Mouse (Mus musculus) brain, adult 2 months (tissue): ENCODE results near the gene Slc45a1.
A peak's percentile ranks its signal among the peaks of the same experiment; 100 is the strongest.

Experiments used
- DNase-seq: peaks from one replicate; pipeline ENCODE4 v3.0.0; 2011; ENCODE audit warnings: low read depth, low spot score

Gene Slc45a1

DNA sequence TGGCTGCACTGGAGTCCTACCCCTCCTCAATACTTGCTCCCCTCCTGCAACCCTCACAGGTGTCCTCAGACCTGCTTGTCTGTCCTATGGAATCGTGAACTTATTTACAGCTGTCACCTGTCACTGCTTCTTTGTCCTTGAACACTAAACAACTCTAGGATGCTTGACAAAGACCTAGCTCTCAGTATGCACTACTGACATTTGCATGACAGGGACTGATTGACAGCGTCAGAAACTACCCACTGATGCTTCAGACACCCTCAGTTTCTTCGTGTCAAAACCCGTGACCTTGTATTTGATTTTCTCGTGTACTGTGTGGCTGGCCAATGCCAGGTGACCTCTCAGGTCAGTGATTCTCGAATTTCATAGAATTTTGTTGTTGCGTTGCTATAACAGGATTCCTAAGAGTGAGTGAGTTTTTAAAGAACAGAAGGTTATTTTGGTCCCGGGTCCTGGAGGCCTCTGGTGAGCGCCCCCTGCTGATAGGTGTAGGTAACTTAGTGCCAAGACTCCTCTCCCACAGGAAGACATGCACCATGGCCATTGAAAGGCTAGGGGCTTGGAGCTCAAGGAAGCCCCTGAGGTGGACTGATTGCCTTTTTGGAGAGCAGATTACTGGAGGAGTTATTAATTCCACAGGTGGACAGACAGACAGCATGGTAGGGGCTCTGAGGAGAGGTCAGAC is 8.1 kb upstream of the Slc45a1 start:
- DNase-seq = no peak

DNA sequence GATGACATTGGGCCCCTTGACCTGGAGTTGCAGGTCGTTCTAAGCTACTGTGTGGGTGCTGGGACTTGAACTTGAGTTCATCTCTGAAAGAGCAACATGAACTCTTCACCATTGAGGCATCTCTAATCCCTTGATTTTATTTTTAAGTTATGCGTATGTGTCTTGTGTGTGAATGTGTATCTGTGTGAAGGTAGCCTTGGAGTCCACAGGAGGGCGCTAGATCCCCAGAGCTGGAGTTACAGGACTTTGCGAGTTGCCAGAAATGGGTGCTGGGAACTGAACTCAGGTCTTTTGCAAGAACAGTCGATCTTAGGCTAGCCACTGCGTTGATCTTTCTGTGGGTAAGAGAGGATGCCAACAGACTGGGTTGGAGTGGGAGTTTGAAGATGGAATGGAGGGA is 4.5 kb upstream of the Slc45a1 start:
- DNase-seq = peak; percentile 37

DNA sequence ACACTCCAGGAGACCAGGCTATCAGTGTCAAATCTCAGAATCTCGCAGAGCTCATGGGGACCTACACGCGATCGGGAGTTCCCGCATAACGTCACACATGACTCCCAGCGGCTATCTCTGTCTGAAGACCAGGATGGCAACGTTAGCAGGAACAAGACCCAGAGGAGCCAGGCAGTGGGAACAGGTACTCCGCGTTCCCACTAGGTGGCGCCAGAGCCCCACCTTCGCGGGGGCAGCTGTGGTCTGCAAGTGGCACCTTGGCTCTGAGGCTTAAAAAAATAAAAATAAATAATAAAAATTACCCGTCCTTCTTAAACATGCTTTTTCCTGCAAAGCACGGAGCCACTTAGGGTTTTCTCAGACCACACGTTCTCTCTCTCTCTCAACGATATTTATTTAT is 4.0 kb upstream of the Slc45a1 start:
- DNase-seq = peak; percentile 90

DNA sequence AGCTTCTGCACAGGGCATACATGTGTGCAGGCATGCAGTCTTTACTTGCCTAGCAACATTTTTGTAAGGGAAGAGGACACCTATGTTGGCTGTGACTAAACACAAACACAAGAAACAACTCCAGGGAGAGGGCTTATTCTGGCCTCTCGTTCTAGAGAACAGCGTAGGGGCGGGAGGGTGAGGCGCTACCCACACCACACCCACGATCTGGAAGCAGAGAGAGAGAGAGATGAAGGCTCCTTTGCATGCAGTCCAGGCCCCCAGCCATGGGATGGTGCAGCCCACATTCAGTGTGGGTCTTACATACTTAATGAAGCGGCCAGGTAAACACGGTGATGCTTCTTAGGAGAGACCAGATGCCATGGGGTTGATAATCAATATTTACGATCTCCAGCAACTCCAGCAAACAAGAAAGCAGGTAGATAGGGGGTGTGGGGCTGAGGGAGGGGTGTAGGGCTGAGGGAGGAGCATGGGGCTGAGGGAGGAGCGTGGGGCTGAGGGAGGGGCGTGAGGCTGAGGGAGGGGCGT is 1.2 kb upstream of the Slc45a1 start:
- no peak for DNase-seq

DNA sequence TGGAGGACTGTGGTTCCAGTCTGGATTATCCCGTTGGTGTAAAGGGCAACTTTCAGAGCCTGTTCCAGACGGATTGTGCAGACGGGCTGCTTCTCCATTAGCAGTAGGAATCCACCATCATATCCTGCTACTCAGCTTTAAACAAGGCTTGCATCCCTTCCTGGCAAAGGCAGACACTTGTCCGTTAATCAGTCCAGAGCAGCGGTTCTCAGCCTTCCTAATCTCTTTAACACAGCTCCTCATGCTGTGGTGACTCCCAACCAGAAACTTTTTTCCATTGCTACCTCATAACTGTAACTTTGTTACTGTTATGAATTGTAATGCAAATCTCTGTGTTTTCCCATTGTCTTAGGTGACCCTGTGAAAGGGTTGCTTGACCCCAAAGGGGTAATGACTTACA is 2.6 kb downstream of the Slc45a1 start:
- no peak for DNase-seq

DNA sequence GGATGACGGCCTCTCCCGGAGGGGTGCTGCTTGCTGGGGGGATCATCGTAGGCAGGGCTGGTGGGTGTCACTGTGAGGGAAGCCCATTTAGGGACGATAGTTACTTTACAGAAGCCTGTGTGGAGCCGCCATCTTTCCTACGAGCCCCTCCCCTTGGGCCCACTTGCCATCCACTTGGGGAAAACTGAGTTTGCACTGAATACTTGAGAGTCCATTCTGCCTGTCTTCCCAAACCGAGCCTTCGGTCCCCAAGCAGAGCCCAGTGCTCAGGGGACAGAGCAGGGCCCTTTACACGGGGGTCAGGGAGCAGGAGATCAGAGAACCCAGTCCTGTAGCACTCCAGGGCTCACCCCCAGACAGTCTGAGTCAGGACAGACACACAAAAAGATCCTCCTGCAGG is 7.7 kb downstream of the Slc45a1 start:
- DNase-seq = no peak

DNA sequence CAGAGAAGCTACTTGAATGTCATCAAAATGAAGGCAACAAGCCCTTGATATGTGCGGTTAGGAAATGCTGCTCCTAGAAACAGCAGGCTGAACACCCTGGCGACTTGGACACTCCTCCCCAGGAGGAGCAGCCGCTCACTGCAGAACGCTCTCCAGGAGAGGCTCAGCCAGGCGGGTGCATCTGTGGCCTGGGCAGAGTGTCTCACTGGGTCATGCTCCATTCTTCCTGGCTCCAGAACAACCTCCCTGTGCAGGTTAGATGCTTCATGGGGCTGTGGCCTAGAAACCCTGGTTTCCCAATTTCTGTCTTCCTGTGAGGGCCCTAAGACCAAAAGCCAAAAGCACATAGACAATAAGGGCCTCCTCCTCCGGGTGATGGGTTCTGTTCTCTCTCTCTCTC is 15.3 kb downstream of the Slc45a1 start:
- no peak for DNase-seq

DNA sequence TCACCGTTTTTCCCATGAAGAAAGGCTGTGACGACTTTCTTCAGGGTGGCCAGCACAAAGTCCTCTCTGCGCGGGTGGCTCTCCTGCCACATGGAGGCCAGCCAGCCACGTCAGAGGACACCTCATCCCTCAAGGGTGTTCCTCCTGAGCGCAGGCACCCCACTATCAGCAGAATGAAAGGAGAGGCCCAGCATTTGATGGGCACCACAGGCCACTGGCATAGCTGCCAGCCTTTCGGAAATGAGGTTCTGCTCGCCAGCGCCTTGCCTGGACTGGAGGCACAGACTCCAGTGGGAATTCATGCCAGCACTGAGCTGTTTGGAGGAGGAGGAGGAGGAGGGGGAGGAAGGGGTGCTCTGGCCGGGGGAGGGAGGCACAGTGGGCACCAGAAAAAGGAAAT is 16.4 kb downstream of the Slc45a1 start:
- peak; percentile 85 for DNase-seq

DNA sequence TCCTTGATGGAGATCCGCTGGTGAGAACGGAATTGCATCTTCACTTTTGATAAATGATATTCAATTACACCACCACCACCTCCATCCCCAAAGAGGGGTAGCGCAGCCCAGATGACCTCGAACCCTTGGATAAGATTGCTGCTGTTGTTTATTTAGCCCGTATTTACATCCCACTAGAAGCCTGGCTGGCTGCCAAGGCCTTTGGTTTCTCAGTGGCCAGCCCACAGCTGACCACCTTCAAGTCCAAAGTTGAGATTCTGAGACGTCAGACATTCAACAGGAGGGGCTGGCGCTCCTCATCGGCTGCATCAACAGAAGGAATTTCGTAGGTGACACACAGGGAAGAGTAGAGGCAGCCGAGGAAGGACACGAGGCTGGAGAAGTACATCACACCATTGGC is 22.7 kb downstream of the Slc45a1 start:
- DNase-seq = no peak

DNA sequence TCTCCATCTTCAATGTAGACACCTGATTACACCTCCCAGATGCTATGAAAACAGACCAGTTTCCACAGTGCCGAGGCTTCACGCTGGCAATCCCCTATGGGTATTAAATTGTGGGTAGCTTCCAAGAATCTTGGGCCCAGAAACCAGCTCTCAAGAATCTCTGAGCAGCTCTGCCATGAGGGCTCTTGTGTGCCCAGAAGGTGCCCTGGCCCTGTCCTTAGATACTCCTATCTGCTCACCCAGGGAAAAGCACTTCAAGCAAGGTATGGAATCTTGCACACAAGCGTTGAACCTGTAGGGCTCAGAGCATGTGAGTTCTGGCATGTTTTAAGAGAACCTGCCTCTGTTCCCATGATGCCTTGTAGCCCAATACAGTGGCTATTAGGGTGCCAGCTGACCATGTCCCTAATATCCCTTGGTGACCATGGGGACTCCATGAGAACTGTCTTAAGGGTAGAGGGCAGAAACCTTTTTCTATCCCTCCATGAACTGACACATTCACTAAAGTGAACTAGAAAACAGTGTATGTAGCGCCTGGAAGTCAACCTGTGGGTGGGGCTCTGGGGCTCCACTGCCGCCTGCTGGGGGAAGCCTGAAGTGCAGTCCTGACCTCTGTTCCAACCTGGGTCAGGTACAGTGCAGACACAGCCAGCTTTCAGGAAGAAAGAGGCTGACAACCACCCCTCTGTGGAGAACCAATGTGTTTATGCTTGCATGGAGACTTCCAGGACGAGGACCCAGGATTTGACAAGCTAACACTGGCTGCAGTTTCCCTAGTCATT is 25.8 kb downstream of the Slc45a1 start:
- peak; percentile 57 for DNase-seq

DNA sequence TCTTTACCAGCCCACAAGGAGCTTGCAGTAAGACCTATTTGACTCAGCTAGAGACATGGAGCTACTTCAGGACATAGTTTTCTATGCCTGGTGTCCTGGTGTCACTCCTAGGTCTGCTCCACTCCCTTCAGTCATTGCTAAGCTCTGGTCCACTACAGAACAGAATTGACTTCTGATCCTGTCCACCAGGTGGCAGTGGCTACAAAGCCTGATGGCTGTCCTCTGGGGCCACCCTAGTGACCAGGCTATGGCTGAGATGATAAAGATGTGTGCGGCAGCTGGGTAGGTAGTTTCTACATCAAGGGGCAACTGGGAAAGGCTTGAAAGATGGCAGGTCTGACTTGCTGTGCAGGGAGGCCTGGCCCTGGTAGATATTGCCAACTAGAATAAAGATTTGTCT is 26.5 kb downstream of the Slc45a1 start:
- DNase-seq = peak; percentile 80

DNA sequence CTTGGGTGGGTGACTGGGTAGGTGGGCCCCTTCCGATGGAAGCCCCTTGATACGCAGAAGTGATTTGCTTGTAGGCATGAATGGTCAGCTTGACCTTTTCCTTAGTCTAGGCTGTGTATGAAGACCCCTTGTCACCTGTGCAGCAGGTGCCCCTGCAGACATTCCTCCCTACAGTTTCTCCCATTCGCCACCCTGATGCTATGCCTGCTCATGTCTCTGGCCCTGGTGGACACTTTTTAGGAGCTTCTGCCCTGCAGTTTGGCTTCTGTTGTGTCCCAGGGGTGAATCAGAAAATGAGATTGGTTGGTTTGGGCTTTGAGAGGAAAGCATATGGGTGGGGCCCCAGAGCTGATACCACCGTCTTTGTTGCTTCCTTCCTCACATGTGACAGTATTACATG is 27.0 kb downstream of the Slc45a1 start:
- DNase-seq = no peak

DNA sequence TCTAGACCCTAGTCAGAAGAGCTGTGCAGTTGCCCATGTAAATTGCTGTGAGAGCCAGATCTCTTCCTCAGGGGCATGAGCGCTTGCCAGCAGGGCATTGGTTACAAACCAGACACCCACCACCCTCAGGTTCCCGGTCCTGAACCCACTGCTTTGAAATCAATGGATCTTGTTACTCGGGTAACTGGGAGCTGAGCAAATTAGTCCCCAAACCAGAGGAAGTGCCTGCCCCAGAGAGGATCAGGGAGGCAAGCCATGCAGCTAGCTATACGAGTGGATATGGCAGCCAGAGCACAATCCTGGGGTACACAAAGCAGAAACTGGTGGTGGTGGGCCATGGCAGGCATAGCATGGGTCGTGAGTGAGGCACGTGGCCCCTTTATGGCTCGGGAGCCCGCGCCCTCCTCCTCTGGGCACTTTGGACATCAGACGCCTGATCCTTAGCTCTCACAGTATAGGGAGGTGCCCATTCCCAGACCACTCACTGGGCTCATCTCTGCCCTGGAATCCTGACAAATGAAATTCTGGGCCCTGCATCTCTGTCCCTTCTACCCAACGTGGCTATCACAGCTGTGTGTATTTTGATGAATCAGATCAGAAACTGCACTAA is 27.7 kb downstream of the Slc45a1 start:
- no peak for DNase-seq

DNA sequence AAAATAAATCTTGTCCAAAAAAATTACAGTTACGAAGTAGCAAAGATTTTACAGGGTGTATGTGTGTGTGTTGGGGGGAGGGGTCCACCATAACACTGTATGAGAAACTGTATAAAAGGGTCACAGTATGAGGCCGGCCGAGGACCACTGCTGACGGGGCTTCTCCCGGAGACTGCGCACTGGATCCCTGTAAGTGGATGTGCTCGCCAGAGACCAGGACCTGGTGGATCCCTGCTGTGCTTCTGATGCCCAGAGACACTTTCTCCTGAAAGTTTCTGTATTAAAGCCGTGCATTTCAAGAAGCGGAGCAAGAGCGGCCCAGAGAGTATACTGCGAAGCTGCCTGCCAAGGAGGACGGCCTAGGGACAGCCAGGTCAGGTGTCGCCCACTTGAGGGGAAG is 29.3 kb downstream of the Slc45a1 start:
- no peak for DNase-seq

DNA sequence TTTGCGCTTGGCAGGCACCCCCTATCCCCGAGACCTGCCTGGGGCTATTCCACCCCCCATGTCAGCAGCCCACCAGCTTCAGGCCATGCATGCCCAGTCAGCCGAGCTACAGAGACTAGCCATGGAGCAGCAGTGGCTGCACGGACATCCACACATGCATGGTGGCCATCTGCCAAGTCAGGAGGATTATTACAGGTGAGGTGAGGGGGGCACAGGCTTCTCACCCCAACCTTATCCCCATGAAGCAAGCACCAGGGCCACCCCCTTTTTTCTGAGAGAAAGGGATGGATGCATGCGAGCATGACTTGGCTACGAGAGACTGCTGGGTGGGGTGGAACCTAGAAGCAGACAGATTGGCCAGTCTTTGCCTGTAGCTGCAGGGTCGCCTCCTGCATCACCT is 33.0 kb downstream of the Slc45a1 start:
- DNase-seq = no peak

DNA sequence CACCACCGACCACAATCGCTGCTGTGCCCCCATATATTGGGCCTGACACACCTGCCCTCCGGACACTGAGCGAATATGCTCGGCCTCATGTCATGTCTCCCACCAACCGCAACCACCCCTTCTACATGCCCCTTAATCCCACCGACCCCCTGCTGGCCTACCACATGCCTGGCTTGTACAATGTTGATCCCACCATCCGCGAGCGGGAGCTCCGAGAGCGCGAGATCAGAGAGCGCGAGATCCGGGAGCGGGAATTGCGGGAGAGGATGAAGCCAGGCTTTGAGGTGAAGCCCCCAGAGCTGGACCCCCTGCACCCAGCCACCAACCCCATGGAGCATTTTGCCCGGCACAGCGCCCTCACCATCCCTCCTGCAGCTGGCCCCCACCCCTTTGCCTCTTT is 35.1 kb downstream of the Slc45a1 start:
- no peak for DNase-seq

DNA sequence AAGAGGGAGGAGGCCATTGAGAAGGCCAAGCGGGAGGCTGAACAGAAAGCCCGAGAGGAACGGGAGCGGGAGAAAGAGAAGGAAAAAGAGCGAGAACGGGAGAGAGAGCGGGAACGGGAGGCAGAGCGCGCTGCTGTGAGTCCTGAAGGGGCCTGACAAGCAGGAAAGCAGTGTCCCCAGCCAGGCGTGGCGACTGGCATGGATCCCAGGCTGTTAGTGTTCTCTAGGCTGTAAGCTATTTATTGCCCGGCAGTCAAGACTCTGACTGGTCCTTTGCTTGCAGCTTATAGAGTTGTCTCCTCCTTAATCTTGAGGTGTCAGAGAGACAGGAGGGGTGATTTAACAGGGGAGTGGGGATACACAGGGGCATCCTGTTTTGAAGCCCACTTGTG is 35.9 kb downstream of the Slc45a1 start:
- DNase-seq = peak; percentile 55

DNA sequence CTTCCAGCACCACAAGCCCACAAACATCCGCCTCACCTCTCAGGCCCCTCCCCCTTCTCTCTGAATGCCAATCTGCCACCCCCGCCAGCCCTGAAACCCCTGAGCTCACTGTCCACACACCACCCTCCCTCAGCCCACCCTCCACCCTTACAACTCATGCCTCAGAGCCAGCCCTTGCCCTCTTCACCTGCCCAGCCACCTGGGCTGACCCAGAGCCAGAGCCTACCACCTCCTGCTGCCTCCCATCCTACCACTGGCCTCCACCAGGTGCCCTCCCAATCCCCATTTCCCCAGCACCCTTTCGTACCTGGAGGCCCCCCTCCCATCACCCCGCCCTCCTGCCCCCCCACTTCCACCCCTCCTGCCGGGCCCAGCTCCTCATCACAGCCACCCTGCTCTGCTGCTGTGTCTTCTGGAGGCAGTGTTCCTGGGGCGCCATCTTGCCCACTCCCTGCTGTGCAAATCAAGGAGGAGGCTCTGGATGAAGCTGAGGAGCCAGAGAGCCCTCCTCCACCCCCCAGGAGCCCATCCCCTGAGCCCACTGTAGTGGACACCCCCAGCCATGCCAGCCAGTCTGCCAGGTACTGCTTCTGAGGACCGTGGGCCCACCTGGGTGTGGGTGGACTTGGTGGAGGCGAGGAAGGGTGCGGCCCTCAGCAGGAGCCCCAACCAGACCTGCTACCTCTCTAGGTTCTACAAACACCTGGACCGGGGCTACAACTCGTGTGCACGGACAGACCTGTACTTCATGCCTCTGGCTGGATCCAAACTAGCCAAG is 36.5 kb downstream of the Slc45a1 start:
- no peak for DNase-seq

DNA sequence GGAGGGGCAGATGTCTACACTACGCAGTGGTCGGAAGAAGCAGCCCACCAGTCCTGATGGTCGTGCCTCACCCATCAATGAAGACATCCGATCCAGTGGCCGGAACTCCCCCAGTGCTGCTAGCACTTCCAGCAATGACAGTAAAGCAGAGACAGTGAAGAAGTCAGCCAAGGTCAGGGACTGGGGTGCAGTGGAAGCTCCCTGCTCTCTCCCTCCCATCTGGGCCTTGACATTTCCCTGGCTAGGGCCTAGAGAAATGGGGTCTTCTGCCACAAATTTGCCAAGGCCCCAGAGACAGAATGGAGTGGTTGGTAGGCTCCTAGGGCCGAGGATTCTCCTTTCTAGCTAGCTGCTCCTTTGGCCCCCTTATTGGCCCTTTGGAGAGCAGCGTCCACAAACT is 38.3 kb downstream of the Slc45a1 start:
- no peak for DNase-seq

DNA sequence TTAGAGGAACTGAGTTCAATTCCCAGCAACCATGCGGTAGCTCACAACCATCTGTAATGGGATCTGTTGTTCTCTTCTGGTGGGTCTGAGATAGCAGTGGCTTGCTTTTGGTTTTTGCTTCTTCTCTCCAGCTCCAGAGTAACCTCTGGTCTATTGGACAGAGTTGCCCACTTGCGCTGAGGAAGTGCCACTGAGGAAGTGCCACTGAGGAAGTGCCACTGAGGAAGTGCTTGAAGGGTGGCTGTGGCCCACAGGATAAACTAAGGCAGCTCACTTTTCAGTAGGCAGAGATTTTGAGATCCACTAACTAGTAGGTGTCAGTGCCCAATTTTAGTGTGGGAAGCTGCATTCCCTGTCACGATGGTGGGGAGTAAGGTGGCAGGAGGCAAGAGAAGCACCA is 43.3 kb downstream of the Slc45a1 start:
- no peak for DNase-seq

DNA sequence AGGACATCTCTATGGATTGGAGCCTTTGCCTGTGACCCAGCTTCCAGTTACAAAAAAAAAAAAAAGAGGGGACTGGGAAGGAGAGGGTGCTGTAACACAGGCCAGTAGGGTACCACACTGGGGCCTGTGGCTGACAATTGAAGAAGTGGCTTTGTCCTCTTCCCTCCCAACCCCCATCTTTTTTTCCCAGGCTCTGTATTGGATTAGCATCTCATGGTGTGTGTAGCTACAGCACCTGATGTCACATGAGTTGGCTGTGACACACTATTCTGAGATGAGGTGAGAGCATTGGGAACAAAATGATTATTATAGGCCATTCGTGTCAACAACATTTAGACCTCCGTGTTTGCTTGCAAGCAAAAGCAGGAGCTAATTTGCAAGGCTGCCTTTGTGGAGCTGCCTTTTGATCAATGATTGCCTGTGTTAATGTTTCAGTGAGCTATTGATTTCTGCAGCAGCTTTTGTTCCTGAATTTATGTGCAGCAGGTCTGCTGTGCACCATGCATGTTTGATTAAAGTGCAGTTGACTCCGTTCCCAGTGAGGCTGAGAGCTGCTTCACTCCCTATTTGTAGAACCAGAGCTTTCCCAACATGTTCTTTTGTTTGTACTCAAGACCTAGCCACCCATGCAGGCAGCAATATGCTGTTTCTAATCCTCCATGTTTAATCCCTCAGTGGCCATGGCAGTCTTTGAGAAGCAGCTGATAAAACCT is 45.4 kb downstream of the Slc45a1 start:
- peak; percentile 59 for DNase-seq
